Mouse (Mus musculus): ENCODE measurements around the gene Plcg2.

GRCm38 (mm10) chr8:117576291-117576785 lies 78.2 kb downstream of the Plcg2 start:
- TF ChIP-seq CTCF (IDR thresholded peaks at IDR 0.05; ENCODE audit: extremely low read depth, insufficient read depth, low read length), result no peak
- no peak for TF ChIP-seq POLR2A (IDR thresholded peaks at IDR 0.05; ENCODE audit: extremely low read depth, insufficient read depth, low read length)

All from cortical plate, adult 2 months (tissue).